Mouse (Mus musculus): ENCODE results near the gene Zbtb20. TPM values are rescaled to one million over a fixed set of nuclear protein-coding genes. Genes with fewer than 3 reads are reported as not detected.
A peak's percentile ranks its signal among the peaks of the same experiment; 100 is the strongest.

Gene Zbtb20
- total RNA-seq, 2 experiments from 2014 or later, result 99.2 to 123 TPM

- DNase-seq, result no peak
Observed at GRCm38 (mm10) chr16:43489362-43489761, 613.7 kb downstream of the Zbtb20 start.

GRCm38 (mm10) chr16:43489984-43490383 lies 614.3 kb downstream of the Zbtb20 start:
- no peak for DNase-seq

GRCm38 (mm10) chr16:43492863-43493262 lies 617.2 kb downstream of the Zbtb20 start:
- no peak for DNase-seq

GRCm38 (mm10) chr16:43493596-43494385 lies 618.1 kb downstream of the Zbtb20 start:
- DNase-seq, result no peak

- no peak for DNase-seq
Observed at GRCm38 (mm10) chr16:43495175-43495818, 619.6 kb downstream of the Zbtb20 start.

- no peak for DNase-seq
Observed at GRCm38 (mm10) chr16:43497093-43497492, 621.4 kb downstream of the Zbtb20 start.

GRCm38 (mm10) chr16:43500132-43500853 lies 624.6 kb downstream of the Zbtb20 start:
- DNase-seq, result peak; percentile 42

GRCm38 (mm10) chr16:43501284-43501683 lies 625.6 kb downstream of the Zbtb20 start:
- no peak for DNase-seq

- no peak for DNase-seq
Observed at GRCm38 (mm10) chr16:43502339-43503009, 626.8 kb downstream of the Zbtb20 start.

GRCm38 (mm10) chr16:43503010-43503635 lies 627.4 kb downstream of the Zbtb20 start:
- no peak for DNase-seq

GRCm38 (mm10) chr16:43503636-43504010 lies 627.9 kb downstream of the Zbtb20 start:
- DNase-seq, result no peak

GRCm38 (mm10) chr16:43504151-43504550 lies 628.5 kb downstream of the Zbtb20 start:
- peak; percentile 79 for DNase-seq

GRCm38 (mm10) chr16:43504556-43504955 lies 628.9 kb downstream of the Zbtb20 start:
- no peak for DNase-seq

- DNase-seq, result no peak
Observed at GRCm38 (mm10) chr16:43505314-43505950, 629.8 kb downstream of the Zbtb20 start.

GRCm38 (mm10) chr16:43506189-43506751 lies 630.6 kb downstream of the Zbtb20 start:
- peak; percentile 37 for DNase-seq

- no peak for DNase-seq
Observed at GRCm38 (mm10) chr16:43506771-43507405, 631.2 kb downstream of the Zbtb20 start.

GRCm38 (mm10) chr16:43508166-43508998 lies 632.7 kb downstream of the Zbtb20 start:
- no peak for DNase-seq

GRCm38 (mm10) chr16:43510516-43510915 lies 634.8 kb downstream of the Zbtb20 start:
- no peak for DNase-seq

GRCm38 (mm10) chr16:43511531-43511930 lies 635.9 kb downstream of the Zbtb20 start:
- no peak for DNase-seq

GRCm38 (mm10) chr16:43513933-43514332 lies 638.3 kb downstream of the Zbtb20 start:
- no peak for DNase-seq

Data from adrenal gland, postnatal 10 days (tissue).